Mouse (Mus musculus) B cell, adult 62 days (primary cell): ENCODE measurements around the gene Gls. TPM values are rescaled to one million over a fixed set of nuclear protein-coding genes. Genes with fewer than 3 reads are reported as not detected.

Experiments
- total RNA-seq: library from RNA; stranded (reverse); gene quantifications from 4 replicates; pipeline ENCODE4 v1.2.4, GENCODE M21; 2023

The Gls gene
- total RNA-seq, result 256 to 274 TPM (median 261 TPM) in 4 replicates

GRCm38 (mm10) chr1:52233143-52233713 is at the start of gene Gls:
TSS of gene Gls (minus strand) at chr1:52233232.

GRCm38 (mm10) chr1:52118860-52119591 is 114.0 kb downstream of the Gls start, which contains the start of gene Stat1:
TSS of gene Stat1 (plus strand) at chr1:52119440.

Other genes with a start within 250 kb of the Gls start
- 55.4 to 58.6 TPM (median 57.9 TPM) in 4 replicates for gene Stat4, start 246.1 kb downstream of the Gls start, total RNA-seq
- gene Stat1, start 113.8 kb downstream of the Gls start, total RNA-seq, result 128 to 149 TPM (median 139 TPM) in 4 replicates